Mouse (Mus musculus): ENCODE data around the gene Ppfibp2.

Ppfibp2 gene

GRCm38 (mm10) chr7:107661189-107661842 is 66.3 kb downstream of the Ppfibp2 start:
- ATAC-seq (ENCODE audit: insufficient number of reproducible peaks, low FRiP score, low TSS enrichment) = 0 out of 2 replicates have a peak, but pooled peaks have one; percentile 54

GRCm38 (mm10) chr7:107661843-107662281 is 66.9 kb downstream of the Ppfibp2 start:
- no peak for ATAC-seq (ENCODE audit: insufficient number of reproducible peaks, low FRiP score, low TSS enrichment)

GRCm38 (mm10) chr7:107663621-107664020 is 68.6 kb downstream of the Ppfibp2 start:
- no peak for ATAC-seq (ENCODE audit: insufficient number of reproducible peaks, low FRiP score, low TSS enrichment)

GRCm38 (mm10) chr7:107664063-107665056 is 69.4 kb downstream of the Ppfibp2 start:
- no peak for ATAC-seq (ENCODE audit: insufficient number of reproducible peaks, low FRiP score, low TSS enrichment)

- no peak for ATAC-seq (ENCODE audit: insufficient number of reproducible peaks, low FRiP score, low TSS enrichment)
These were observed 70.2 kb downstream of the Ppfibp2 start for GRCm38 (mm10) chr7:107665221-107665585.

GRCm38 (mm10) chr7:107665586-107666261 is 70.7 kb downstream of the Ppfibp2 start:
- ATAC-seq (ENCODE audit: insufficient number of reproducible peaks, low FRiP score, low TSS enrichment) = no peak

- no peak for ATAC-seq (ENCODE audit: insufficient number of reproducible peaks, low FRiP score, low TSS enrichment)
These were observed 71.4 kb downstream of the Ppfibp2 start for GRCm38 (mm10) chr7:107666262-107666902.

- ATAC-seq (ENCODE audit: insufficient number of reproducible peaks, low FRiP score, low TSS enrichment) = no peak
These were observed 73.5 kb downstream of the Ppfibp2 start for GRCm38 (mm10) chr7:107668514-107668913.

- no peak for ATAC-seq (ENCODE audit: insufficient number of reproducible peaks, low FRiP score, low TSS enrichment)
These were observed 80.2 kb downstream of the Ppfibp2 start for GRCm38 (mm10) chr7:107675224-107675623.

GRCm38 (mm10) chr7:107680151-107680852 is 85.3 kb downstream of the Ppfibp2 start:
- no peak for ATAC-seq (ENCODE audit: insufficient number of reproducible peaks, low FRiP score, low TSS enrichment)

- no peak for ATAC-seq (ENCODE audit: insufficient number of reproducible peaks, low FRiP score, low TSS enrichment)
These were observed 86.3 kb downstream of the Ppfibp2 start for GRCm38 (mm10) chr7:107681306-107681705.

- no peak for ATAC-seq (ENCODE audit: insufficient number of reproducible peaks, low FRiP score, low TSS enrichment)
These were observed 88.2 kb downstream of the Ppfibp2 start for GRCm38 (mm10) chr7:107683162-107683561.

GRCm38 (mm10) chr7:107683622-107684021 is 88.6 kb downstream of the Ppfibp2 start:
- ATAC-seq (ENCODE audit: insufficient number of reproducible peaks, low FRiP score, low TSS enrichment) = no peak

GRCm38 (mm10) chr7:107685238-107685954 is 90.4 kb downstream of the Ppfibp2 start:
- ATAC-seq (ENCODE audit: insufficient number of reproducible peaks, low FRiP score, low TSS enrichment) = no peak

- ATAC-seq (ENCODE audit: insufficient number of reproducible peaks, low FRiP score, low TSS enrichment) = no peak
These were observed 90.9 kb downstream of the Ppfibp2 start for GRCm38 (mm10) chr7:107685955-107686285.

GRCm38 (mm10) chr7:107687412-107687811 is 92.4 kb downstream of the Ppfibp2 start:
- ATAC-seq (ENCODE audit: insufficient number of reproducible peaks, low FRiP score, low TSS enrichment) = no peak

GRCm38 (mm10) chr7:107688040-107688439 is 93.0 kb downstream of the Ppfibp2 start:
- no peak for ATAC-seq (ENCODE audit: insufficient number of reproducible peaks, low FRiP score, low TSS enrichment)

- no peak for ATAC-seq (ENCODE audit: insufficient number of reproducible peaks, low FRiP score, low TSS enrichment)
These were observed 95.6 kb downstream of the Ppfibp2 start for GRCm38 (mm10) chr7:107690426-107691221.

Data from cerebellum, adult (tissue).